Mouse (Mus musculus) adrenal gland, adult 2 months (tissue): ENCODE measurements around the gene Megf11. TPM values are rescaled to one million over a fixed set of nuclear protein-coding genes. Genes with fewer than 3 reads are reported as not detected.
A peak's percentile ranks its signal among the peaks of the same experiment; 100 is the strongest.

Experiments
- DNase-seq: peaks from one replicate; pipeline ENCODE4 v3.0.0; 2021
- polyA plus RNA-seq: library from polyadenylated mRNA; depleted of rRNA; stranded (reverse); fragments of >200 nt; gene quantifications from 2 replicates; pipeline ENCODE4 v1.2.3, GENCODE M21; 2012
- total RNA-seq, 2 experiments: library from RNA; stranded (reverse); gene quantifications; 2 replicates each; pipeline ENCODE4 v1.2.3; 2021

Gene Megf11
- total and polyA plus RNA-seq, 3 experiments = 0.43 to 1.7 (median 1.2) TPM

GRCm38 (mm10) chr9:64565915-64566314 lies 180.5 kb downstream of the Megf11 start:
- DNase-seq = no peak

DNA sequence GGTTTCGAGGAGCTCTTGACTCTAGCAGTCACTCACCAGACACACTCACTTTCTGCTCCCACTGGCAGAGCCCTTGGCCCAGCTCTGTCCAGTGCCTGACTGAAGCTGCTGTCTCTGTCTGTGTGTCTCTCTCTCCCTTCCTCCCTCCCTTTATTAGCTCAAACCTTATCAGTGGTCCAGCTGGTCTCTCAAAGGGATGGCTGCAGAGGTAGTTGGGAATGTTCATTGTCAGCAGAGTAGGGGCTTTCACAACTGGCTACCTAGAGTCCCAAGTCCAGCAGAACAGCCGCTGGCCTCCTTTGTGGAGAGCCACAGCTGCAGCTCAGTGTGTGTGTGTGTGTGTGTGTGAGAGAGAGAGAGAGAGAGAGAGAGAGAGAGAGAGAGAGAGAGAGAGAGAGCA lies 180.9 kb downstream of the Megf11 start:
- DNase-seq = no peak

DNA sequence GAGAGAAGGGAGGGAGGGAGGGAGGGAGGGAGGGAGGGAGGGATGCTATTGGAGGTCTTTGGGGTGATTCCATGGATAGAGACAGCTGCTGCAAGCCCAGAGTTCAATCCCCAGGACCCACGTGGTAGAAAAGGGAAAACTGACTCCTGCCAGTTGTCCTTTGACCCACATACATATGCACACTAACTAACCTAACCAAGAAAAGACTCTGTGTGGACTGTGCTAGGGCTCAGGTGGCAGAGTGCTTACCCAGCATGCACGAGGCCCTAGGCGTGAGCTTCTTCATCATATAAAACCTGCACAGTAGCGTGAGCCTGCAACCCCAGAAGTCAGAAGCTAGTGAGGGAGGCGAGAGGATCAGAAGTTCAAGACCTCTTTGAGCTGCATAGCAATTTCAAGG lies 182.1 kb downstream of the Megf11 start:
- DNase-seq = no peak

DNA sequence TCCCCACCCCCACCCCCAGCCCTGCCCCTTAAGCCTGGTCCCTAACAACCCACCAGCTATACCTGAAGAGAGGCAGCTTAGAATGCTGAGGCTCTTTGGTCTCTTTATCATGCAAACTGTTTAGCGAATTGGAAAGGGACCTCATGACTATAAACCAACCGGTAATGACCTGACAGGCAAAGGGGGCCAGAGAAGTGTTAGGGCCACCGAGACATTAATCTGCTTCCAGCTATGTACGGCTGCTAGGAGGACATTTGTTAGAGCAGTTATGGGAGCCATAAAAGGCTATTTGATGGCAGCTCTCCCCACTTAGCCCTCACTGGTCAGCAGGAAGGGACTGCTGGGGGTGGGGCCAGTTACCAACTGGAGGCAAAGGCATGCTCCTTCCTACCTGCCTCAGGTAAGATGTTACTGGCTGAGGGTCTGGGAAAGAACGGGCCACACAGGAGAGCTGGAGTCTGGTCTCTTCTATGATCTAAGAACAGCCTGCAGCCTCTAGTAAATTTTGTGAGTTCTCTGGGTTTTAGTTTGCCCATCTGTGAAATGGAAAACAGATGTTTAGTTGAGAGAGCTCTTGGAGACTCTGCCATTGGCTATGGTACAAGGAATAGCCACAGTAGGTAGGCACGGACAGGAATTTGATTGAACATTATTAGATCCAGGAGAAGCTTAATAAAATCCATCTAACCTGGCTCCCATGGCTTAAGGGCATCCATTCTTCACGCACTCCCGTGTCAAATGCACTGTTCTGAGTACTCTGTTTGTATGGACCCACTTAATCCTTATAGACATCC lies 183.2 kb downstream of the Megf11 start:
- no peak for DNase-seq

- peak; percentile 4 for DNase-seq
Observed at GRCm38 (mm10) chr9:64570448-64570847, 185.0 kb downstream of the Megf11 start.

- DNase-seq = no peak
Observed at GRCm38 (mm10) chr9:64571091-64571490, 185.7 kb downstream of the Megf11 start.

GRCm38 (mm10) chr9:64572629-64573190 lies 187.3 kb downstream of the Megf11 start:
- peak; percentile 27 for DNase-seq

- DNase-seq = no peak
Observed at GRCm38 (mm10) chr9:64575658-64576057, 190.2 kb downstream of the Megf11 start.

- no peak for DNase-seq
Observed at GRCm38 (mm10) chr9:64576143-64576878, 190.9 kb downstream of the Megf11 start.

GRCm38 (mm10) chr9:64577156-64577555 lies 191.7 kb downstream of the Megf11 start:
- DNase-seq = no peak

- no peak for DNase-seq
Observed at GRCm38 (mm10) chr9:64578014-64578413, 192.6 kb downstream of the Megf11 start.

- no peak for DNase-seq
Observed at GRCm38 (mm10) chr9:64579306-64579705, 193.9 kb downstream of the Megf11 start.

DNA sequence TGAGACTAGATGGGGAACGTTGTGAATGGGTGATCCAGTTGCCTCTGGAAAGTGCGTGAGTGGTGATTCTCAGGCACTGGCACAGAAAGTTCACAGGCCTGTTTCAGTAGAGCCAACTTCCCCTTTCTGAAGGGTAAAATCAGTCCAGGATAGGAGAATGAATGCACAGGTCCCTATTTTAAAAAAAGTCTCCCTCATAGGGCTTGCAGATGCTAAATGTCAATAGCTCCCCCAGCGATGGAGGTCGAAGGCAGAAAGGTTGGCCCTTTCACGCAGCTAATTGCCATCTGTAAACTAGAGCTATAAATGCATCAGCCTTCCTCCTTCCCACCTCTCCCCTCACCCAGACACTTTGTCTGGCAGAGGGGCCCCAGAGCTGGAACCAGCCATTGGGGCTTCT lies 200.9 kb downstream of the Megf11 start:
- DNase-seq = no peak

GRCm38 (mm10) chr9:64587991-64588390 lies 202.6 kb downstream of the Megf11 start:
- no peak for DNase-seq

- DNase-seq = peak; percentile 42
Observed at GRCm38 (mm10) chr9:64590634-64591041, 205.2 kb downstream of the Megf11 start.

DNA sequence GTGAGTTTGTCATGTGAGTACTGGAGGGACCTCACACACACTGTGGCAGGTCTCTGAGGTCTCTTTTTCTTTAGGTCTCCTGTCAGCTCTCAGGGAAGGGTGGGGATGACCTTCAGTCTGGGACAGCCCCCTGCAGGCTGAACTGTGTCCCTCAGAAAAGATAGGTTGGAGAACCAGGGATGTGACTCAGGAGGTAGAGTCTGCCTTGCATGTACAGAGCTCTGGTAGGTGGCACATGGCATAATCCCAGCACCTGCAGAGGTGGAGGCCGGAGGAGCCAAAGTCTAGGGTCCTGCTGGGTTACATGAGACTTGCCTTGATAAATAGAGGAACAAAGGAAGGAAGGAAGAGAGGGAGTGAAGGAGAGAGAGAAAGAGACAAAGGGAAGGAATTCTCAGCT lies 206.0 kb downstream of the Megf11 start:
- no peak for DNase-seq

DNA sequence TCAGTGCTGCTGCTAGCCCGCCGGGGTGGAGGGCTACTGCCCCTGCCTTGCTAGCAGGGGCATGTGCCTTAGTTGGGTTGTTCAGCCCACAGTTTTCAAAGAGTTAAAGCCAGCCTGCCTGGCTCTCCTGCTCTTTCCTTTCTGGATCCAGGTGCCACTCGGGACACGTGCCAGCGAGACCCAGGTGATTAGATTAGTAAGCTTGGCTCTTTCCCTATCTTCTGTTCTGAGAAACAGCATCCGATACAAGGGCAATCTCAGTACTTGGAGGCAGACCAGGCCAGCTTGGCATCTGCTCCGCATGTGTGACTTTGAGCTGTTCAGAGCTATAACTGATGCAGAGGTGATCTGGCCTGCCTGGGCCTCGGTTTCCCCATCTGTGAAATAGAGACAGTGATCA lies 209.0 kb downstream of the Megf11 start:
- DNase-seq = no peak

GRCm38 (mm10) chr9:64598427-64598826 lies 213.0 kb downstream of the Megf11 start:
- DNase-seq = no peak

GRCm38 (mm10) chr9:64600731-64601130 lies 215.3 kb downstream of the Megf11 start:
- peak; percentile 30 for DNase-seq

DNA sequence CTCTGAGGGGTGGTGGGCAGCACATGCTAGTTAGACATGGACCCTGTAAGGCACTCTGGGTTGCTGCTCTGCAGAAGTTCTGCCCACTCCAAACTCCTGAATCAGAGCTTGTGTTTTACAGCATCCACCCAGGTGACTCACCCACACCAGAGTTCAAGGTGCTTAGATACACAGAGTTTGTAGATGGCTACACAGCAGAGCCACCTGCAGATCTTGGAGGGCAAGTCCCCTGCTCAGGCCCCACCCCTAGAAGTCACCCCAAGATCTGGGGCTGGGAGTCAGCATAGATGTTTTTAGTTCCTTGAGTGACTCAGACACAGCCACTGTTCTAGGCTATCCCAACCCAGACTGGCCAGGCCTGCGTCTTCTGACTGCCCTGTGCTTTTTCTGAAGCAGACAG lies 217.5 kb downstream of the Megf11 start:
- no peak for DNase-seq

DNA sequence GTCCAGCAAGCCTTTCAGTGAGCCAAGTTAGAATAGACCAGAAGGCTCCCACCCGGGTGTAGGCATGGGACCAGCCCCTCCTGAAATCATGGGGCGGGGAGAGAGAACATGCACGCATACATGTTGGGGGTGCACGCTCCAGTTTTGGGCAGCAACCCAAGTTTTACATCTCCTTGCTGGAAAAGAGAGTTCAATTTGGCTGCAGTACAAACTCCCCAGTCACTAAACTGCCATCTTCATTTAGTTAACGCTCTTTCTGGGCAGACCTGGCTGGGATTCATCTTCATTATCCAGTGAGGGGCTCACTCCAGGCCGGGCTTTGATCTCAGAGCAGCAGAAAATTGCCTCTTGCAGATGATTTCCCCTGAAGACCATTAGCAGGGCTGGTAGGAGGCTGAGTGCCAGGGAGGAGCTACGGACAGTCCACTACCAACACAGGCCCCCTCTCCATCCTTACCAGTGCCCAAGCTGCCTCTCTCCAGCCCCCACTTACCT lies 218.8 kb downstream of the Megf11 start:
- no peak for DNase-seq

- no peak for DNase-seq
Observed at GRCm38 (mm10) chr9:64605077-64605714, 219.8 kb downstream of the Megf11 start.
